Mouse (Mus musculus) forebrain, embryonic 14.5 days (tissue): ENCODE measurements around the gene Serac1. TPM values are rescaled to one million over a fixed set of nuclear protein-coding genes. Genes with fewer than 3 reads are reported as not detected.

Experiments used
- ATAC-seq: fragments of 200-750 bp; cut with Nextera tagmentation; 2 replicates; pipeline ENCODE4 v1.8.0; 2017; ENCODE audit warnings: mild to moderate bottlenecking, moderate library complexity
- DNase-seq: peaks from one replicate; pipeline ENCODE4 v3.0.0-alpha.2; 2015; ENCODE audit warnings: low spot score
- H3K27ac ChIP-seq: fragments of 300-500 bp; sonication (generic); 2 replicates; pipeline ENCODE4 v1.5.1; 2014; ENCODE audit warnings: low read depth, mild to moderate bottlenecking, control low read depth, low read length, moderate library complexity
- H3K27me3 ChIP-seq: fragments of 300-500 bp; sonication (generic); replicated peaks from 2 replicates; pipeline ENCODE4 v1.6.1; 2014; ENCODE audit warnings: low read length, control low read depth, mixed read lengths; ENCODE audit not compliant: control insufficient read depth, insufficient read depth
- H3K36me3 ChIP-seq: fragments of 300-500 bp; sonication (generic); 2 replicates; pipeline ENCODE4 v1.6.1; 2014; ENCODE audit warnings: low read length, control low read depth; ENCODE audit not compliant: control insufficient read depth, insufficient read depth
- H3K4me1 ChIP-seq: fragments of 300-500 bp; sonication (generic); 2 replicates; pipeline ENCODE4 v1.6.1; 2014; ENCODE audit warnings: antibody characterized with exemption, low read length, control low read depth; ENCODE audit not compliant: control insufficient read depth, insufficient read depth
- H3K4me2 ChIP-seq: fragments of 300-500 bp; sonication (generic); 2 replicates; pipeline ENCODE4 v1.6.1; 2014; ENCODE audit warnings: mild to moderate bottlenecking, control low read depth, low read length
- H3K4me3 ChIP-seq: fragments of 300-500 bp; sonication (generic); 2 replicates; pipeline ENCODE4 v1.5.1; 2014; ENCODE audit warnings: low read depth, low read length, control low read depth
- H3K9ac ChIP-seq: fragments of 300-500 bp; sonication (generic); 2 replicates; pipeline ENCODE4 v1.6.1; 2014; ENCODE audit warnings: mild to moderate bottlenecking, low read length, control low read depth, moderate library complexity
- H3K9me3 ChIP-seq: fragments of 300-500 bp; sonication (generic); replicated peaks from 2 replicates; pipeline ENCODE4 v1.6.1; 2016; ENCODE audit warnings: low read length, control low read depth, mixed read lengths; ENCODE audit not compliant: control insufficient read depth
- WGBS: fragments of 180-500 bp; shearing (Covaris S2); extraction: QIAGEN DNeasy Blood & Tissue Kit; methylation state at CpG from one replicate; pipeline ENCODE4 v1.1.7; 2014; 5-methylcytosine and 5-hydroxymethylcytosine counted together
- polyA plus RNA-seq: library from polyadenylated mRNA; unstranded; fragments of >200 nt; fragmentation: Nextera tagmentation; extraction: Ambion mirVana; gene quantifications from 2 replicates; pipeline ENCODE4 v1.2.1, GENCODE M21; 2014

Gene Serac1
- polyA plus RNA-seq, 1 experiment from 2014 or later, result 8.1 TPM

DNA sequence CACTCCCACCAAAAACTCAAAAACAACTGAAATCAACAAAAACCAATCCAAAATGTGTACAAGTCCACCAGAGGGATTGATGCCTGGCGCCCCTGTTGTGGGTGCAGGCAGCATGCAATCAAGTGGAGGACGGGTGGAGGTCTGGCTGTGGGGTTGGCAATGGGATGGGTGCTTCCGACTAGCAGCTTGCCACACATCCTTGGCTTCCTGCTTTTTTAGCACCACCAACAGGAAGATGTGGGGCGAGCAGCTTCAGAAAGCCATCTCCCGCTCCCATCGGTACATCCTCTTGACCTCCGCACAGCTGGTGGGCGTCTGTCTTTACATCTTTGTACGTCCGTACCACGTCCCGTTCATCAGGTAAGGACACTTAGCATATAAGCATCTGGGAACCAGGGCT is 62.3 kb downstream of the Serac1 start:
- H3K4me2 ChIP-seq, result no peak overlapping the region
- H3K27me3 ChIP-seq, result no peaks in the 10 kb centered on the region
- DNase-seq (no peak), ATAC-seq (no peak)
- 66% methylated on average over 12 of the region's 12 CpGs for WGBS
- H3K4me1 ChIP-seq, result no peaks in the 10 kb centered on the region
- no peak overlapping the region for H3K9ac ChIP-seq
- H3K4me3 ChIP-seq, result no peak overlapping the region
- no peaks in the 10 kb centered on the region for H3K9me3 ChIP-seq
- H3K36me3 ChIP-seq, result no peaks in the 10 kb centered on the region
- no peak overlapping the region for H3K27ac ChIP-seq

DNA sequence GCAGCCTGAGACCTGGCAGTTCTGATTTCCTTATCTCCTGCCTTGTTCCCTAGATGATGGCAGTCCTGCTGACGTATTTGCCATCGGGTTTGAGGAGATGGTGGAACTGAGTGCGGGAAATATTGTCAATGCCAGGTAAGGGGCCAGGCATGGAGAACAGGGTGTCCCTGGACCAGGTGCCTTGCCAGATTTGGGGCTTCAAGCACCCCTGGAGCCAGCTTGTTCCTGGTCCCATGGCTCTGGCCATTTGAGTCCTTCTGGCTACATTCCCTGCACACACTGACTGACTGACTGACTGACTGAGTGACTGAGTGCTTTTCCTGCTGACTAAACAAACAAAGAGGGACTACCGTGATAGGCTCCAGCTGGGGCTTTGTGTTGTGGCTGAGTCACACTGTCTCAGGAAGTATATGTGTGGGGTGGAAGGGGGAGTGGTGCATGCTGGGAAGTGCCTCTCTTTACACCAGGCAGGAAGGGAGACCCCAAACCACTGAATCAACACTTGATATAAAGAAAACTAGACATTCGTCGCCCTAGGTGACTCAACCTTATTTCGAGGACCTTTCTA is 63.2 kb downstream of the Serac1 start:
- no peak overlapping the region for H3K4me2 ChIP-seq
- H3K27me3 ChIP-seq, result no peaks in the 10 kb centered on the region
- no peaks in the 10 kb centered on the region for H3K9me3 ChIP-seq
- whole genome bisulfite sequencing, result 79% methylated on average over 7 of the region's 7 CpGs
- DNase-seq (no peak), ATAC-seq (no peak)
- no peak overlapping the region for H3K4me3 ChIP-seq
- H3K27ac ChIP-seq, result no peak overlapping the region
- H3K9ac ChIP-seq, result no peak overlapping the region
- no peaks in the 10 kb centered on the region for H3K4me1 ChIP-seq
- H3K36me3 ChIP-seq, result no peaks in the 10 kb centered on the region

DNA sequence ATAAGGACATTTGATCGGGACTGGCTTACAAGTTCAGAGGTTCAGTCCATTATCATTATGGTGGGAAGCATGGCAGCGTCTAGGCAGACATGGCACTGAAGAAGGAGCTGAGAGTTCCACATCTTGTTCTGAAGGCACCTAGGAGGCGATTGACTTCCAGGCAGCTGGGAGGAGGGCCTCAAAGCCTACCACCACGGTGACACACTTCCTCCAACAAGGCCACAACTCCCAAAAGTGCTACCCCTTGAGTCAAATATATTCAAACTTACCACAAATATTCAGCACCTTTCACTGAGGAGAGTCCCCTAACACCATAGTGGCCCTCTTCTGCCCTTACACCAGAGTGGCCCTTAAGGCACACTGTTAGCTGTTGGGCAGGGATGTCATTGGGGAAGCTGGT is 64.6 kb downstream of the Serac1 start:
- DNase-seq (no peak), ATAC-seq (no peak)
- no peak overlapping the region for H3K4me2 ChIP-seq
- 87% methylated on average over 4 of the region's 4 CpGs for WGBS
- no peaks in the 10 kb centered on the region for H3K9me3 ChIP-seq
- no peak overlapping the region for H3K9ac ChIP-seq
- H3K4me3 ChIP-seq, result no peak overlapping the region
- H3K27ac ChIP-seq, result no peak overlapping the region
- no peaks in the 10 kb centered on the region for H3K27me3 ChIP-seq
- no peaks in the 10 kb centered on the region for H3K4me1 ChIP-seq
- no peaks in the 10 kb centered on the region for H3K36me3 ChIP-seq

DNA sequence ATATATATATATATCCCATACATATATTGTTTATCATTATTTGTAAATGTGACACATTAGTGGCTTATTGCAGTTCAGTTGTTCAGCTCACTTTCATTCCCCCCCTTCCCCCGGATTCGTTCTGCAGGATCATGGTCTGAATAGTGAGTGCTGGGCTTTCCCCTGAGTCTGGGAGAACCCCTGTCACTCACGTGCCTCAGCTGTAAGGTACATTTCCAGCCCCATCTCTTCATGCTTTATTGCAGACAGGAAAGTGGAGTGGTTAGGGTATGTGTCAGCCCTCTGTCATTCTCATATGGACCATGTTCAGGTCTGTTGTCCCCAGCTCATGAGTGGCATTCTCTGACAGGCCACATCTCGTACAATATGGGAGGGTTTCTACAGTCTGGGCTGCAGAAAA is 66.5 kb downstream of the Serac1 start:
- DNase-seq, result no peak
- H3K36me3 ChIP-seq, result no peaks in the 10 kb centered on the region
- H3K27me3 ChIP-seq, result no peaks in the 10 kb centered on the region
- 73% methylated on average over 4 of the region's 4 CpGs for WGBS
- no peak overlapping the region for H3K4me2 ChIP-seq
- no peak overlapping the region for H3K9ac ChIP-seq
- H3K4me1 ChIP-seq, result no peaks in the 10 kb centered on the region
- no peak overlapping the region for H3K4me3 ChIP-seq
- H3K27ac ChIP-seq, result no peak overlapping the region
- ATAC-seq, result no peak
- H3K9me3 ChIP-seq, result no peaks in the 10 kb centered on the region

DNA sequence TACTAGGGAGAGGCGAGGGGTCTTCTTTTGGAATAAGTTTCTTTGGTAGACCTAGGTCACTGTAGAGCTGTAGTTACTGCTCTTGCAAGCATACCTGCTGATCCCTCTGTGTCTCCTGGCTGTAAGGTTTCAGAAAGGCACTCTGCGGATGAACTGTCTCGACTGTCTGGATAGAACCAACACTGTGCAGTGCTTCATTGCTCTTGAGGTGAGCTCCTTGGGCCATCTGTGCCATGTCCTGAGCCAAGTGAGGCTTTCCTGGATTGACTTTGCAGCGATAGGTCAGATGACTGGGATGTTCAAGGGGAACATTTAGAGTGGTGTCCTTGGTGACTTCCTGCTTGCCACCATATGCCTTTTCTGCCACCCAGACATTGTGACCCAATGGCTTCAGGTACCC is 69.9 kb downstream of the Serac1 start:
- WGBS, result 92% methylated on average over 4 of the region's 4 CpGs

DNA sequence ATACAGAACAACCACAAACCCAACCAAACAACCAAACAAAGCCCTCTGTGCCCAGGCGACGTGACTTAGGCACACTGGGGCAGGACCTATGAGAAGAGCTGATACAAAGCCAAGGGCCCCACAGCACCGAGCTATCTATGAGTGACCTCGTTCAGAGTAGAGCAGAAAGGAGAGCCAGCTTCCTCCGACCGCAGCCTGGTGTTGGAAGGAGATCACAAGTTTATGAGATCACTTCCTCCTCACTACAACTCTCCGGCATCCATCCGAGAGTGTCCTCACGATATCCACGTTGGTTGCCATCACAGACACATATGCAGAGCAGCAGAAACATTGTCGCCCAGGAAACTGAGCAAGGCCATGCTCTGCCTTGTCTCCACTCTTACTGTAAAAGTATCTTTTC is 71.0 kb downstream of the Serac1 start:
- Histone ChIP-seq H3K9ac (no peak overlapping the region), H3K27ac (no peak overlapping the region), H3K4me1 (peaks cover 10% of the 10 kb centered on the region; the same call in 1 of the 2 replicates), H3K4me3 (no peak overlapping the region), H3K36me3 (no peaks in the 10 kb centered on the region), H3K27me3 (no peaks in the 10 kb centered on the region), H3K9me3 (no peaks in the 10 kb centered on the region), H3K4me2 (no peak overlapping the region)
- no peak for DNase-seq
- no peak for ATAC-seq
- 93% methylated on average over 11 of the region's 11 CpGs for WGBS

More for the DNA sequence above, 69.9 kb downstream of the Serac1 start:
- H3K9me3 ChIP-seq, result no peaks in the 10 kb centered on the region
- no peak overlapping the region for H3K27ac ChIP-seq
- H3K4me3 ChIP-seq, result no peak overlapping the region
- H3K4me2 ChIP-seq, result no peak overlapping the region
- H3K36me3 ChIP-seq, result no peaks in the 10 kb centered on the region
- H3K27me3 ChIP-seq, result no peaks in the 10 kb centered on the region
- DNase-seq, result no peak
- no peak for ATAC-seq
- no peak overlapping the region for H3K9ac ChIP-seq
- H3K4me1 ChIP-seq, result peaks cover 10% of the 10 kb centered on the region; the same call in 1 of the 2 replicates

DNA sequence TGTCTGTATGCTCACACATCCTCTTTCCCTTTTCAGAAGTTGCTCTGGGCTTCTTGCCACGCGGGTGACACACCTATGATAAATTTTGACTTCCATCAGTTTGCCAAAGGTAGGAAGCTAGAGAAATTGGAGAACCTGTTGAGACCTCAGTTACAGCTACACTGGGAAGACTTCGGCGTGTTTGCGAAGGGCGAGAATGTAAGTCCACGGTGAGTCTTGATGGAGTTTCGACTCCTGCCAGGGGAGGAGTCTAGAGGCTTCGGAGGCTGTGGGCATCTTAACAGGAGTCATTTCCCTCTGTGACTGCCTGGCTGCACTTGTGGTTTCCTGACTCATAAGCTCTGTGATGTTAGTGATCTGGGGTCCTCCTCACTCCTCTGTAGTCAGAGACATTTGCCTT is 71.6 kb downstream of the Serac1 start:
- H3K4me3 ChIP-seq, result no peak overlapping the region
- no peak for ATAC-seq
- H3K27ac ChIP-seq, result no peak overlapping the region
- no peaks in the 10 kb centered on the region for H3K9me3 ChIP-seq
- H3K36me3 ChIP-seq, result no peaks in the 10 kb centered on the region
- H3K9ac ChIP-seq, result no peak overlapping the region
- no peak overlapping the region for H3K4me2 ChIP-seq
- 93% methylated on average over 9 of the region's 9 CpGs for WGBS
- no peaks in the 10 kb centered on the region for H3K27me3 ChIP-seq
- DNase-seq, result no peak
- peaks cover 10% of the 10 kb centered on the region; the same call in 1 of the 2 replicates for H3K4me1 ChIP-seq

DNA sequence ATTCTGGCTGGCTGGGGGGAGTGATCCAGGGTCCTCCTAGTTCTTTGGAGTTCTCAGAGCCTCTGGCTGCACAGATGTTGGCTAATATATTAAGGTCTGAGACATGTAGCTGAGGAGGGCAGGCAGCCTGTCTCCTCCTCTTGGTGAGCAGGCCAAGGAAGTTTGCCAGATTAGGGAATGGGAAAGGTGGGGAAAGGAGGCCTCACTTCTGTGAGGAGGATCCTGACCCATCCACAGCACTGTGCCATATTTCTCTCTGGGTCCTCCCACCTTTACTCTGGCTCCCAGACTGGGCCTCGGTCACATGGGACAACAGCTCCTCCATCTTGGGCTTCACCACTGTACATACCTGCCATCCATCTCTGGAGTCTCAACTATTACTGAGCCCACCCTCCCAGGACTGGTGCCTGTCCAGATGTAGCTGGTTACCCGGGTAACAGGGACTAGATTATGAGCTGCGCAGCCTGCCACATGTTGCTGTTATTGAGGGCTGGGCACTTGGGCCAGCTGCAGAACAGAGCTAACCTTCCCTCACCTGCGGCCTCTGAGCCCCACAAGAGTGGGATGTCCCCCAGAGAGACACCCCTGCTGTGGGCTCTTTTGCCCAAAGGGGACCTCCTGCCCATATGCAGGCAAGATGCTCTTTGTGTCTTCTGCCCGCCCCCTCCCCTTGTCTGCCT is 72.3 kb downstream of the Serac1 start:
- H3K36me3 ChIP-seq, result no peaks in the 10 kb centered on the region
- H3K9me3 ChIP-seq, result no peaks in the 10 kb centered on the region
- ATAC-seq (no peak), DNase-seq (no peak)
- H3K27ac ChIP-seq, result no peak overlapping the region
- no peak overlapping the region for H3K9ac ChIP-seq
- peaks cover 10% of the 10 kb centered on the region; the same call in 1 of the 2 replicates for H3K4me1 ChIP-seq
- no peak overlapping the region for H3K4me3 ChIP-seq
- no peaks in the 10 kb centered on the region for H3K27me3 ChIP-seq
- H3K4me2 ChIP-seq, result no peak overlapping the region
- WGBS, result 90% methylated on average over 5 of the region's 5 CpGs
